Mouse (Mus musculus) CH12.LX (cell line): ENCODE data around the gene Qrfp. TPM values are rescaled to one million over a fixed set of nuclear protein-coding genes. Genes with fewer than 3 reads are reported as not detected.

ENCODE experiments used
- DNase-seq: peaks from one replicate; pipeline ENCODE4 v3.0.0-alpha.2; 2013; ENCODE audit errors: extremely low read depth
- H3K27ac ChIP-seq: 2 replicates; pipeline ENCODE4 v1.5.1; 2012; ENCODE audit warnings: low read depth, mild to moderate bottlenecking, control low read depth, moderate library complexity; ENCODE audit not compliant: insufficient read depth
- H3K27me3 ChIP-seq: replicated peaks from 2 replicates; pipeline ENCODE3; 2012; ENCODE audit warnings: inconsistent platforms
- H3K36me3 ChIP-seq, 2 experiments: replicated peaks in 1 of 2; 2 replicates each; pipeline versions ENCODE3 to v1.6.1; 2012; ENCODE audit warnings: inconsistent platforms in 1 of 2, low read length in 1 of 2, mild to moderate bottlenecking in 1 of 2, mixed read lengths in 1 of 2, moderate library complexity in 1 of 2; ENCODE audit not compliant: control insufficient read depth in 1 of 2, insufficient read depth in 1 of 2
- H3K4me1 ChIP-seq, 2 experiments: 2 replicates each; pipeline ENCODE4 v1.6.1; 2012; ENCODE audit warnings: inconsistent platforms in 1 of 2, moderate library complexity in 1 of 2; ENCODE audit not compliant: insufficient read depth in 2 of 2, control insufficient read depth in 1 of 2
- H3K4me2 ChIP-seq: 2 replicates; pipeline ENCODE4 v1.6.1; 2012; ENCODE audit warnings: low read depth, mild to moderate bottlenecking, control low read depth; ENCODE audit not compliant: poor library complexity, insufficient read depth, severe bottlenecking
- H3K4me3 ChIP-seq, 3 experiments: fragments of 150-350 bp in 1 of 3; sonication (generic) in 1 of 3; replicated peaks in 1 of 3; 2 replicates each; pipeline versions ENCODE3 to v1.5.1; 2011 to 2012; ENCODE audit warnings: low read depth in 2 of 3, low read length in 2 of 3, mild to moderate bottlenecking in 2 of 3, moderate library complexity in 2 of 3, control low read depth in 1 of 3, improper control_type of control experiment in 1 of 3, inconsistent platforms in 1 of 3, mixed read lengths in 1 of 3; ENCODE audit not compliant: poor library complexity in 1 of 3
- H3K79me2 ChIP-seq: replicated peaks from 2 replicates; pipeline ENCODE4 v1.6.1; 2012; ENCODE audit warnings: mild to moderate bottlenecking, moderate library complexity; ENCODE audit not compliant: control insufficient read depth, poor library complexity, insufficient read depth, severe bottlenecking; ENCODE audit errors: extremely low read depth
- H3K9ac ChIP-seq: 2 replicates; pipeline ENCODE4 v1.6.1; 2012; ENCODE audit warnings: low read depth, mild to moderate bottlenecking, control low read depth, moderate library complexity; ENCODE audit not compliant: insufficient read depth
- H3K9me3 ChIP-seq: replicated peaks from 2 replicates; pipeline ENCODE3; 2012; ENCODE audit warnings: low read length, inconsistent platforms, mixed read lengths
- BHLHE40 ChIP-seq: IDR thresholded peaks from 2 replicates; pipeline ENCODE4 v1.6.1; 2011; ENCODE audit warnings: mild to moderate bottlenecking, low read depth, low read length, improper control_type of control experiment
- E2F4 ChIP-seq: IDR thresholded peaks from 2 replicates; pipeline ENCODE4 v1.6.1; 2011; ENCODE audit warnings: low read depth, low read length, improper control_type of control experiment; ENCODE audit not compliant: insufficient replicate concordance
- EP300 ChIP-seq: IDR thresholded peaks from 2 replicates; pipeline ENCODE4 v1.6.1; 2011; ENCODE audit warnings: low read length, improper control_type of control experiment
- ETS1 ChIP-seq: conservative IDR thresholded peaks from 2 replicates; pipeline ENCODE4 v1.6.1; 2012; ENCODE audit warnings: low read depth, mild to moderate bottlenecking, inconsistent platforms, low read length, improper control_type of control experiment, moderate library complexity
- HCFC1 ChIP-seq: IDR thresholded peaks from 2 replicates; pipeline ENCODE4 v1.6.1; 2012; ENCODE audit warnings: low read depth, mild to moderate bottlenecking, inconsistent platforms, low read length, improper control_type of control experiment
- IRF4 ChIP-seq: IDR thresholded peaks from 2 replicates; pipeline ENCODE4 v1.6.1; 2014; ENCODE audit warnings: low read depth, mild to moderate bottlenecking, inconsistent platforms, low read length, improper control_type of control experiment
- MAFK ChIP-seq: IDR thresholded peaks from 2 replicates; pipeline ENCODE4 v1.6.1; 2011; ENCODE audit warnings: low read length, improper control_type of control experiment; ENCODE audit not compliant: insufficient replicate concordance
- MAX ChIP-seq: IDR thresholded peaks from 2 replicates; pipeline ENCODE4 v1.6.1; 2011; ENCODE audit warnings: low read length, improper control_type of control experiment
- MAZ ChIP-seq: IDR thresholded peaks from 2 replicates; pipeline ENCODE4 v1.6.1; 2012; ENCODE audit warnings: low read depth, mild to moderate bottlenecking, inconsistent platforms, low read length, improper control_type of control experiment, moderate library complexity
- MXI1 ChIP-seq: IDR thresholded peaks from 2 replicates; pipeline ENCODE4 v1.6.1; 2011; ENCODE audit warnings: mild to moderate bottlenecking, low read depth, low read length, improper control_type of control experiment
- MYC ChIP-seq: IDR thresholded peaks from 2 replicates; pipeline ENCODE4 v1.6.1; 2011; ENCODE audit warnings: low read depth, mild to moderate bottlenecking, improper control_type of control experiment, low read length
- NELFE ChIP-seq: IDR thresholded peaks from 2 replicates; pipeline ENCODE4 v1.6.1; 2011; ENCODE audit warnings: low read depth, low read length, improper control_type of control experiment
- PAX5 ChIP-seq: IDR thresholded peaks from 2 replicates; pipeline ENCODE4 v1.6.1; 2012; ENCODE audit warnings: low read length, inconsistent platforms, mixed read lengths
- POLR2AphosphoS2 ChIP-seq: IDR thresholded peaks from 2 replicates; pipeline ENCODE4 v1.6.1; 2011; ENCODE audit warnings: low read depth, low read length, improper control_type of control experiment
- RCOR1 ChIP-seq: conservative IDR thresholded peaks from 2 replicates; pipeline ENCODE4 v1.6.1; 2012; ENCODE audit warnings: low read depth, mild to moderate bottlenecking, inconsistent platforms, low read length, improper control_type of control experiment
- SIN3A ChIP-seq: IDR thresholded peaks from 2 replicates; pipeline ENCODE4 v1.6.1; 2012; ENCODE audit warnings: low read length, improper control_type of control experiment, inconsistent platforms
- SMC3 ChIP-seq: IDR thresholded peaks from 2 replicates; pipeline ENCODE4 v1.6.1; 2011; ENCODE audit warnings: low read depth, low read length, improper control_type of control experiment
- TBP ChIP-seq: conservative IDR thresholded peaks from 2 replicates; pipeline ENCODE4 v1.6.1; 2011; ENCODE audit warnings: low read depth, low read length, improper control_type of control experiment
- UBTF ChIP-seq: IDR thresholded peaks from 2 replicates; pipeline ENCODE4 v1.6.1; 2012; ENCODE audit warnings: low read depth, mild to moderate bottlenecking, inconsistent platforms, low read length, improper control_type of control experiment, moderate library complexity
- USF1 ChIP-seq: IDR thresholded peaks from 2 replicates; pipeline ENCODE4 v1.6.1; 2014; ENCODE audit warnings: low read depth, mild to moderate bottlenecking, inconsistent platforms, low read length, improper control_type of control experiment
- ZC3H11A ChIP-seq: IDR thresholded peaks from 2 replicates; pipeline ENCODE4 v1.6.1; 2012; ENCODE audit warnings: low read depth, mild to moderate bottlenecking, inconsistent platforms, low read length, improper control_type of control experiment
- ZKSCAN1 ChIP-seq: IDR thresholded peaks from 2 replicates; pipeline ENCODE4 v1.6.1; 2012; ENCODE audit warnings: low read depth, inconsistent platforms, low read length, improper control_type of control experiment, borderline replicate concordance
- ZNF384 ChIP-seq: IDR thresholded peaks from 2 replicates; pipeline ENCODE4 v1.6.1; 2012; ENCODE audit warnings: low read depth, low read length, improper control_type of control experiment, inconsistent platforms
- dilution Hi-C: fragments of 300-500 bp; cut with MboI; formaldehyde crosslinking; loops from 2 replicates; pipeline ENCODE4 v1.14.3; 2020; ENCODE audit warnings: low sequenced_read_pairs; ENCODE audit not compliant: extremely low pct_unique_long_range_greater_than_20kb, extremely low pct_ligation_motif_present
- in situ Hi-C: fragments of 300-500 bp; cut with MboI; formaldehyde crosslinking; loops from 3 replicates; pipeline ENCODE4 v1.14.3; 2019; ENCODE audit warnings: low sequenced_read_pairs, low pct_ligation_motif_present, low pct_unique_long_range_greater_than_20kb, mixed read lengths
- polyA plus RNA-seq: library from polyadenylated mRNA; unstranded; fragments of >175 nt; gene quantifications from 2 replicates; pipeline ENCODE4 v1.2.1, GENCODE M21; 2012; ENCODE audit warnings: low read depth; ENCODE audit not compliant: insufficient read length
- total RNA-seq, 2 experiments: library from RNA; depleted of rRNA; stranded (reverse); fragments of 300-350 nt in 1 of 2; fragments of >200 nt in 1 of 2; gene quantifications; 2 replicates each; pipeline ENCODE4 v1.2.3; 2012 to 2014

Gene Qrfp
- total and polyA plus RNA-seq, 3 experiments = not detected

- H3K9me3 ChIP-seq = no peaks in the 10 kb centered on the region
- no peaks in the 10 kb centered on the region; the same call in 1 of the 2 replicates for H3K79me2 ChIP-seq
- DNase-seq = no peak
- dilution Hi-C loops (no loop called here), in situ Hi-C loops (no loop called here)
- no peaks in the 10 kb centered on the region for H3K27me3 ChIP-seq
- H3K4me2 ChIP-seq = peak overlapping the region; percentile 82; the same call in 1 of the 2 replicates
- no peak for TF ChIP-seq EP300
- TF ChIP-seq MAFK = no peak
- TF ChIP-seq PAX5 = no peak
- no peak for TF ChIP-seq BHLHE40
- TF ChIP-seq MAZ = no peak
- no peak for TF ChIP-seq ETS1
- no peak for TF ChIP-seq ZNF384
- no peak for TF ChIP-seq POLR2AphosphoS2
- TF ChIP-seq UBTF = no peak
- no peak for TF ChIP-seq IRF4
- TF ChIP-seq MYC = no peak
- no peak for TF ChIP-seq ZKSCAN1
- no peak for TF ChIP-seq NELFE
- no peak for TF ChIP-seq TBP
- TF ChIP-seq HCFC1 = no peak
- no peak for TF ChIP-seq MAX
- no peak for TF ChIP-seq E2F4
- TF ChIP-seq RCOR1 = no peak
- TF ChIP-seq, all 38 proteins: peak for 0
- Histone ChIP-seq H3K27ac (no peak overlapping the region), H3K9ac (no peak overlapping the region), H3K4me1 (peaks cover 6 to 41% of the 10 kb centered on the region in 2 experiments; a peak in 3 of 4 replicates), H3K4me3 (peak overlapping the region in 1 of 3 experiments; percentile 78), H3K36me3 (no peaks in the 10 kb centered on the region)
Observed at GRCm38 (mm10) chr2:31761115-31761531, 49.3 kb downstream of the Qrfp start.

- DNase-seq = no peak
- Histone ChIP-seq H3K4me2 (peak overlapping the region; percentile 82), H3K9ac (peak overlapping the region; percentile 96), H3K79me2 (no peaks in the 10 kb centered on the region; the same call in 1 of the 2 replicates), H3K36me3 (no peaks in the 10 kb centered on the region), H3K9me3 (no peaks in the 10 kb centered on the region), H3K4me1 (peaks cover 6 to 41% of the 10 kb centered on the region in 2 experiments; a peak in 3 of 4 replicates), H3K4me3 (peak overlapping the region; percentile 63 to 78 (median 70)), H3K27me3 (no peaks in the 10 kb centered on the region), H3K27ac (no peak overlapping the region)
- in situ Hi-C loops = no loop called here
- no peak for TF ChIP-seq E2F4
- no peak for TF ChIP-seq SMC3
- no peak for TF ChIP-seq ETS1
- no peak for TF ChIP-seq ZNF384
- TF ChIP-seq SIN3A = no peak
- no peak for TF ChIP-seq ZC3H11A
- no peak for TF ChIP-seq MYC
- TF ChIP-seq TBP = no peak
- no peak for TF ChIP-seq USF1
- no peak for TF ChIP-seq UBTF
- no peak for TF ChIP-seq MXI1
- dilution Hi-C loops = no loop called here
Observed at GRCm38 (mm10) chr2:31760486-31760885, 49.9 kb downstream of the Qrfp start.
